Mouse (Mus musculus) lung, postnatal 0 days (tissue): ENCODE measurements around the gene Gse1. TPM values are rescaled to one million over a fixed set of nuclear protein-coding genes. Genes with fewer than 3 reads are reported as not detected.
A peak's percentile ranks its signal among the peaks of the same experiment; 100 is the strongest.

Source experiments
- ATAC-seq: fragments of 200-750 bp; cut with Nextera tagmentation; 2 replicates; pipeline ENCODE4 v1.8.0; 2017; ENCODE audit warnings: moderate library complexity
- DNase-seq: peaks from one replicate; pipeline ENCODE4 v3.0.0-alpha.2; 2016; ENCODE audit warnings: low spot score
- H3K27ac ChIP-seq: fragments of 300-500 bp; sonication (generic); 2 replicates; pipeline ENCODE4 v1.5.1; 2014; ENCODE audit warnings: antibody characterized with exemption, mild to moderate bottlenecking, low read length, mixed read lengths
- H3K27me3 ChIP-seq: fragments of 300-500 bp; sonication (generic); replicated peaks from 2 replicates; pipeline ENCODE4 v1.6.1; 2014; ENCODE audit warnings: low read length, mixed read lengths; ENCODE audit not compliant: insufficient read depth
- H3K36me3 ChIP-seq: fragments of 300-500 bp; sonication (generic); 2 replicates; pipeline ENCODE4 v1.6.1; 2014; ENCODE audit warnings: low read length, mixed read lengths; ENCODE audit not compliant: insufficient read depth
- H3K4me1 ChIP-seq: fragments of 300-500 bp; sonication (generic); 2 replicates; pipeline ENCODE4 v1.6.1; 2014; ENCODE audit warnings: antibody characterized with exemption, low read depth, low read length, mixed read lengths; ENCODE audit not compliant: insufficient read depth
- H3K4me2 ChIP-seq: fragments of 300-500 bp; sonication (generic); replicated peaks from 2 replicates; pipeline ENCODE4 v1.6.1; 2014; ENCODE audit warnings: low read depth, mild to moderate bottlenecking, low read length, moderate library complexity, mixed read lengths
- H3K4me3 ChIP-seq: fragments of 300-500 bp; sonication (generic); 2 replicates; pipeline ENCODE4 v1.5.1; 2014; ENCODE audit warnings: low read depth, low read length
- H3K9ac ChIP-seq: fragments of 300-500 bp; sonication (generic); replicated peaks from 2 replicates; pipeline ENCODE4 v1.6.1; 2014; ENCODE audit warnings: low read depth, mild to moderate bottlenecking
- H3K9me3 ChIP-seq: fragments of 300-500 bp; sonication (generic); 2 replicates; pipeline ENCODE4 v1.6.1; 2016; ENCODE audit warnings: low read length, mixed read lengths
- CTCF ChIP-seq: IDR thresholded peaks from 2 replicates; pipeline ENCODE4 v1.5.1; 2016; ENCODE audit warnings: antibody characterized with exemption, mild to moderate bottlenecking
- EP300 ChIP-seq: IDR thresholded peaks from 2 replicates; pipeline ENCODE4 v1.6.1; 2016; ENCODE audit warnings: antibody characterized with exemption, mild to moderate bottlenecking, control low read depth
- WGBS: fragments of 180-500 bp; shearing (Covaris S2); extraction: QIAGEN DNeasy Blood & Tissue Kit; methylation state at CpG from one replicate; pipeline ENCODE4 v1.1.7; 2014; 5-methylcytosine and 5-hydroxymethylcytosine counted together
- polyA plus RNA-seq: library from polyadenylated mRNA; unstranded; fragments of >200 nt; fragmentation: Nextera tagmentation; extraction: Ambion mirVana; gene quantifications from 2 replicates; pipeline ENCODE4 v1.2.1, GENCODE M21; 2015

The Gse1 gene
- polyA plus RNA-seq, 1 experiment from 2014 or later: 9.9 TPM

- ATAC-seq (no peak), DNase-seq (peak; percentile 35)
- H3K4me1 ChIP-seq: 0 out of 2 replicates have a peak, but pooled peaks cover 3% of the 10 kb centered on the region
- no peak overlapping the region for H3K4me2 ChIP-seq
- 25% methylated on average over 10 of the region's 10 CpGs for WGBS
- H3K27ac ChIP-seq: no peak overlapping the region
- no peaks in the 10 kb centered on the region for H3K9me3 ChIP-seq
- no peak overlapping the region for H3K4me3 ChIP-seq
- no peak overlapping the region for H3K9ac ChIP-seq
- no peaks in the 10 kb centered on the region for H3K27me3 ChIP-seq
- H3K36me3 ChIP-seq: no peaks in the 10 kb centered on the region
- TF ChIP-seq CTCF (no peak), EP300 (no peak)
Observed at GRCm38 (mm10) chr8:120591587-120592292, 363.5 kb downstream of the Gse1 start.

- H3K27ac ChIP-seq: no peak overlapping the region
- DNase-seq (no peak), ATAC-seq (no peak)
- H3K4me3 ChIP-seq: no peak overlapping the region
- H3K4me1 ChIP-seq: 0 out of 2 replicates have a peak, but pooled peaks cover 3% of the 10 kb centered on the region
- H3K9me3 ChIP-seq: no peaks in the 10 kb centered on the region
- no peak overlapping the region for H3K9ac ChIP-seq
- WGBS: 89% methylated on average over 5 of the region's 5 CpGs
- TF ChIP-seq EP300 (no peak), CTCF (peak; percentile 55)
- H3K36me3 ChIP-seq: no peaks in the 10 kb centered on the region
- H3K4me2 ChIP-seq: no peak overlapping the region
- no peaks in the 10 kb centered on the region for H3K27me3 ChIP-seq
Observed at GRCm38 (mm10) chr8:120594571-120594970, 366.3 kb downstream of the Gse1 start.

GRCm38 (mm10) chr8:120595963-120596362 is 367.7 kb downstream of the Gse1 start:
- peak; percentile 40; the same call in 1 of the 2 replicates for ATAC-seq
- peak; percentile 64 for DNase-seq
- WGBS: 11% methylated on average over 5 of the region's 5 CpGs
- TF ChIP-seq CTCF: peak; percentile 93
- TF ChIP-seq EP300: no peak
- H3K9ac ChIP-seq: no peak overlapping the region
- H3K4me3 ChIP-seq: no peak overlapping the region
- H3K27ac ChIP-seq: no peak overlapping the region
- H3K36me3 ChIP-seq: no peaks in the 10 kb centered on the region
- H3K4me1 ChIP-seq: no peaks in the 10 kb centered on the region
- no peaks in the 10 kb centered on the region for H3K9me3 ChIP-seq
- no peak overlapping the region for H3K4me2 ChIP-seq
- no peaks in the 10 kb centered on the region for H3K27me3 ChIP-seq

GRCm38 (mm10) chr8:120598579-120598978 is 370.3 kb downstream of the Gse1 start:
- WGBS: 26% methylated on average over 19 of the region's 24 CpGs
- no peak overlapping the region for H3K4me3 ChIP-seq
- DNase-seq (peak; percentile 44), ATAC-seq (peak; percentile 53)
- no peak overlapping the region for H3K9ac ChIP-seq
- TF ChIP-seq CTCF (no peak), EP300 (no peak)
- no peaks in the 10 kb centered on the region for H3K27me3 ChIP-seq
- peak overlapping the region; percentile 32 for H3K4me2 ChIP-seq
- no peaks in the 10 kb centered on the region for H3K36me3 ChIP-seq
- no peaks in the 10 kb centered on the region for H3K4me1 ChIP-seq
- no peak overlapping the region for H3K27ac ChIP-seq
- H3K9me3 ChIP-seq: no peaks in the 10 kb centered on the region

GRCm38 (mm10) chr8:120599504-120599903 is 371.2 kb downstream of the Gse1 start:
- no peak overlapping the region for H3K4me3 ChIP-seq
- no peak overlapping the region for H3K9ac ChIP-seq
- H3K36me3 ChIP-seq: no peaks in the 10 kb centered on the region
- no peak overlapping the region for H3K4me2 ChIP-seq
- H3K27me3 ChIP-seq: no peaks in the 10 kb centered on the region
- TF ChIP-seq CTCF (peak; percentile 81), EP300 (no peak)
- H3K27ac ChIP-seq: no peak overlapping the region
- H3K9me3 ChIP-seq: no peaks in the 10 kb centered on the region
- DNase-seq (peak; percentile 72), ATAC-seq (peak; percentile 32; the same call in 1 of the 2 replicates)
- no peaks in the 10 kb centered on the region for H3K4me1 ChIP-seq
- WGBS: 41% methylated on average over 7 of the region's 7 CpGs

GRCm38 (mm10) chr8:120602672-120603071 is 374.4 kb downstream of the Gse1 start:
- H3K4me1 ChIP-seq: no peaks in the 10 kb centered on the region
- H3K27me3 ChIP-seq: no peaks in the 10 kb centered on the region
- H3K9me3 ChIP-seq: no peaks in the 10 kb centered on the region
- DNase-seq: no peak
- no peak overlapping the region for H3K4me2 ChIP-seq
- no peak for ATAC-seq
- no peak overlapping the region for H3K27ac ChIP-seq
- TF ChIP-seq CTCF (no peak), EP300 (no peak)
- H3K9ac ChIP-seq: no peak overlapping the region
- H3K4me3 ChIP-seq: no peak overlapping the region
- 39% methylated on average over 6 of the region's 6 CpGs for WGBS
- no peaks in the 10 kb centered on the region for H3K36me3 ChIP-seq

- no peak overlapping the region for H3K27ac ChIP-seq
- no peak for ATAC-seq
Observed at GRCm38 (mm10) chr8:120607460-120607859, 379.2 kb downstream of the Gse1 start.

More at GRCm38 (mm10) chr8:120607460-120607859, 379.2 kb downstream of the Gse1 start:
- Histone ChIP-seq H3K36me3 (no peaks in the 10 kb centered on the region), H3K9me3 (no peaks in the 10 kb centered on the region), H3K9ac (no peak overlapping the region), H3K4me2 (no peak overlapping the region), H3K4me3 (no peak overlapping the region), H3K27me3 (no peaks in the 10 kb centered on the region), H3K4me1 (no peaks in the 10 kb centered on the region)
- TF ChIP-seq CTCF (no peak), EP300 (no peak)
- DNase-seq: no peak
- 80% methylated on average over 9 of the region's 9 CpGs for WGBS
